Comparison of ENCODE assay signal across 13 mouse cellular contexts in the genomic region with DNA sequence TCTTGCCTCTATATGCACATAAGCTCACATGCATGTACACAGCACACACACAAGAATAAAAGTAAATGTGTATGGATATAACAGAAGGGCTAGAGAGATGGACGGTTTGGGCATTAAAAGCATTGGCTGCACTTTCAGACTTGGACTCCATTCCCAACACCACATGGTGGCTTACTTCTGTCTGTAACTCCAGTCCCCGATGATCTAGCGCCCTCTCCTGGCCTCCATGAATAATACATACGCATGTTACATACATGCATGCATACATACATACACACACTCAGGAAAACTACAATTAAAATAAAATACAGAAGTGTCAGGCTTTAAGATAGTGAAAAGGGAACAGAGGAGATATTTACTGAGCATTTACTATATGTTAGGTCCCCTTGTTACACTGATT. TPM values are rescaled to one million over a fixed set of nuclear protein-coding genes. Genes with fewer than 3 reads are reported as not detected.
DNase-seq lines count a peak whose midpoint lies in the region; ATAC-seq and TF ChIP-seq lines count a peak whose summit lies in the region.
"Had no signal": no experiment of that assay in that cellular context is flagged by ENCODE, and none has a peak within 500 bp of the region (broad histone marks: within the 10 kb centered on the region; RNA-seq: fewer than 3 reads in every experiment).

No protein-coding gene starts in this region.

- WGBS in kidney, embryonic 15.5 days: 83% methylated on average over 4 of the region's 4 CpGs
- WGBS in liver, embryonic 14.5 days (ENCODE audit: insufficient replicate concordance): 68% methylated on average over 4 of the region's 4 CpGs
- 66% methylated on average over 4 of the region's 4 CpGs for WGBS in heart, embryonic 12.5 days

- TF ChIP-seq EP300 in CH12.LX (IDR thresholded peaks at IDR 0.05; ENCODE audit: low read length) (no peak), MEL (IDR thresholded peaks at IDR 0.05; ENCODE audit: low read depth in 1 of 2, low read length in 2 of 2) (no peak)
- no peak for TF ChIP-seq EP300 in liver, embryonic 14.5 days (IDR thresholded peaks at IDR 0.05; ENCODE audit: low read depth)

- H3K27ac ChIP-seq in kidney, embryonic 15.5 days: no peak overlapping the region
- no peak overlapping the region for H3K27ac ChIP-seq in CH12.LX (ENCODE audit: insufficient read depth, low read depth)
- H3K27ac ChIP-seq in MEL (ENCODE audit: control insufficient read depth, low read depth, low read length): no peak overlapping the region
- no peak overlapping the region for H3K27ac ChIP-seq in liver, embryonic 14.5 days
- H3K27ac ChIP-seq in heart, embryonic 12.5 days (ENCODE audit: poor library complexity, severe bottlenecking): no peak overlapping the region
- H3K27ac ChIP-seq: embryonic facial prominence, embryonic 10.5 days had no signal

- DNase-seq in kidney, postnatal 10 days: peak; percentile 3
- peak; percentile 13 for DNase-seq in CH12.LX (ENCODE audit: extremely low read depth)
- peak; percentile 69 for DNase-seq in MEL (ENCODE audit: low read depth, low spot score)
- no peak for DNase-seq in liver, embryonic 14.5 days (ENCODE audit: low read depth in 3 of 3, low spot score in 3 of 3)
- DNase-seq in left cerebral cortex, adult 18-20 months (ENCODE audit: low spot score in 2 of 2): no peak
- DNase-seq in heart, postnatal 36 days: no peak
- DNase-seq: adrenal gland, postnatal 14 days; cerebellum, adult 11-12 months; lung, adult 18-20 months had no signal

- dilution Hi-C loops in CH12.LX (cut with MboI; ENCODE audit: extremely low pct_ligation_motif_present, extremely low pct_unique_long_range_greater_than_20kb, low sequenced_read_pairs): no loop called here

- peak; percentile 29 for TF ChIP-seq RAD21 in CH12.LX (IDR thresholded peaks at IDR 0.05; ENCODE audit: low read depth, low read length)
- TF ChIP-seq RAD21 in MEL (IDR thresholded peaks at IDR 0.05; ENCODE audit: low read depth, low read length): peak; percentile 55

- intact Hi-C loops in heart, postnatal 36 days (cut with DNase I): no loop called here

- H3K36me3 ChIP-seq in kidney, embryonic 15.5 days: no peaks in the 10 kb centered on the region
- no peaks in the 10 kb centered on the region for H3K36me3 ChIP-seq in CH12.LX (replicated peaks in 1 of 2; ENCODE audit: control insufficient read depth in 1 of 2, insufficient read depth in 1 of 2, low read length in 1 of 2)
- no peaks in the 10 kb centered on the region for H3K36me3 ChIP-seq in MEL (ENCODE audit: control insufficient read depth in 1 of 2, insufficient read depth in 2 of 2, low read length in 2 of 2)
- no peaks in the 10 kb centered on the region for H3K36me3 ChIP-seq in liver, embryonic 14.5 days (replicated peaks; ENCODE audit: control insufficient read depth, insufficient read depth, low read depth)
- no peaks in the 10 kb centered on the region for H3K36me3 ChIP-seq in heart, embryonic 12.5 days
- H3K36me3 ChIP-seq: embryonic facial prominence, embryonic 10.5 days had no signal

- no peak overlapping the region for H3K4me2 ChIP-seq in kidney, embryonic 15.5 days
- H3K4me2 ChIP-seq in CH12.LX (ENCODE audit: insufficient read depth, low read depth, poor library complexity, severe bottlenecking): no peak overlapping the region
- H3K4me2 ChIP-seq in liver, embryonic 14.5 days (ENCODE audit: low read depth): no peak overlapping the region
- no peak overlapping the region for H3K4me2 ChIP-seq in heart, embryonic 12.5 days
- H3K4me2 ChIP-seq: midbrain, embryonic 11.5 days had no signal

- no peak for ATAC-seq in kidney, embryonic 15.5 days (replicated peaks; ENCODE audit: low FRiP score)
- ATAC-seq in liver, embryonic 14.5 days (ENCODE audit: insufficient read depth): no peak
- no peak for ATAC-seq in heart, embryonic 12.5 days (ENCODE audit: insufficient number of reproducible peaks, low FRiP score)

- no peak overlapping the region for H3K4me3 ChIP-seq in kidney, embryonic 15.5 days (replicated peaks)
- H3K4me3 ChIP-seq in CH12.LX (replicated peaks in 1 of 3; ENCODE audit: low read depth in 2 of 3, low read length in 2 of 3, poor library complexity in 1 of 3): no peak overlapping the region
- no peak overlapping the region for H3K4me3 ChIP-seq in MEL (ENCODE audit: control insufficient read depth in 1 of 2, insufficient read depth in 1 of 2, low read depth in 2 of 2, low read length in 2 of 2)
- H3K4me3 ChIP-seq in liver, embryonic 14.5 days (ENCODE audit: insufficient read depth in 1 of 2, low read depth in 2 of 2, low read length in 2 of 2): no peak overlapping the region
- H3K4me3 ChIP-seq in heart, embryonic 12.5 days: no peak overlapping the region
- H3K4me3 ChIP-seq: embryonic facial prominence, embryonic 10.5 days had no signal

- TF ChIP-seq POLR2A in CH12.LX (IDR thresholded peaks at IDR 0.05; ENCODE audit: low read depth, low read length): no peak
- no peak for TF ChIP-seq POLR2A in MEL (IDR thresholded peaks at IDR 0.05; ENCODE audit: control insufficient read depth in 1 of 2, insufficient read depth in 1 of 2, low read depth in 1 of 2, low read length in 2 of 2, poor library complexity in 1 of 2)

- peaks cover 26% of the 10 kb centered on the region for H3K27me3 ChIP-seq in kidney, embryonic 15.5 days
- H3K27me3 ChIP-seq in CH12.LX (replicated peaks) (no peaks in the 10 kb centered on the region), MEL (ENCODE audit: control insufficient read depth in 1 of 2, insufficient read depth in 2 of 2, low read length in 2 of 2) (no peaks in the 10 kb centered on the region)
- no peaks in the 10 kb centered on the region; the same call in 1 of the 2 replicates for H3K27me3 ChIP-seq in liver, embryonic 14.5 days (ENCODE audit: control insufficient read depth, insufficient read depth, low read length)
- no peaks in the 10 kb centered on the region; the same call in 1 of the 2 replicates for H3K27me3 ChIP-seq in heart, embryonic 12.5 days (replicated peaks)

- TF ChIP-seq CTCF in CH12.LX (conservative IDR thresholded peaks at IDR 0.05 in 1 of 2, IDR thresholded peaks at IDR 0.05 in 1 of 2; ENCODE audit: low read depth in 2 of 2, low read length in 2 of 2) (peak; percentile 11 to 50; a peak in 2 of 4 replicates), MEL (IDR thresholded peaks at IDR 0.05 in 2 of 3, conservative IDR thresholded peaks at IDR 0.05 in 1 of 3; ENCODE audit: control insufficient read depth in 1 of 3, insufficient read depth in 1 of 3, low read depth in 2 of 3, low read length in 3 of 3, poor library complexity in 1 of 3, severe bottlenecking in 1 of 3) (peak; percentile 54 to 71 (median 62))
- TF ChIP-seq CTCF in liver, embryonic 14.5 days (IDR thresholded peaks at IDR 0.05; ENCODE audit: low read depth): peak; percentile 45

- H3K9ac ChIP-seq in kidney, embryonic 15.5 days: no peak overlapping the region
- H3K9ac ChIP-seq in CH12.LX (ENCODE audit: insufficient read depth, low read depth) (no peak overlapping the region), MEL (ENCODE audit: control insufficient read depth, low read depth, low read length, poor library complexity, severe bottlenecking) (no peak overlapping the region)
- no peak overlapping the region for H3K9ac ChIP-seq in liver, embryonic 14.5 days (replicated peaks)
- H3K9ac ChIP-seq in heart, embryonic 12.5 days: no peak overlapping the region

- H3K4me1 ChIP-seq in kidney, embryonic 15.5 days: no peaks in the 10 kb centered on the region
- no peaks in the 10 kb centered on the region for H3K4me1 ChIP-seq in CH12.LX (ENCODE audit: control insufficient read depth in 1 of 2, insufficient read depth in 2 of 2)
- peaks cover 0 to under 1% of the 10 kb centered on the region in 2 experiments; a peak in 1 of 4 replicates for H3K4me1 ChIP-seq in MEL (ENCODE audit: control insufficient read depth in 1 of 2, insufficient read depth in 2 of 2, low read length in 2 of 2)
- H3K4me1 ChIP-seq in liver, embryonic 14.5 days (replicated peaks; ENCODE audit: control insufficient read depth in 2 of 2, insufficient read depth in 2 of 2, low read length in 1 of 2): no peaks in the 10 kb centered on the region
- no peaks in the 10 kb centered on the region for H3K4me1 ChIP-seq in heart, embryonic 12.5 days (replicated peaks)
- H3K4me1 ChIP-seq: embryonic facial prominence, embryonic 10.5 days had no signal

- in situ Hi-C loops in CH12.LX (cut with MboI; ENCODE audit: low pct_ligation_motif_present, low pct_unique_long_range_greater_than_20kb, low sequenced_read_pairs): no loop called here

- H3K9me3 ChIP-seq in kidney, embryonic 15.5 days (replicated peaks): no peaks in the 10 kb centered on the region
- H3K9me3 ChIP-seq in CH12.LX (replicated peaks; ENCODE audit: low read length) (no peaks in the 10 kb centered on the region), MEL (replicated peaks; ENCODE audit: insufficient read depth, low read length) (no peaks in the 10 kb centered on the region)
- no peaks in the 10 kb centered on the region for H3K9me3 ChIP-seq in liver, embryonic 14.5 days (ENCODE audit: control insufficient read depth, low read length)
- H3K9me3 ChIP-seq in heart, embryonic 12.5 days (replicated peaks): no peaks in the 10 kb centered on the region
- H3K9me3 ChIP-seq: embryonic facial prominence, embryonic 10.5 days had no signal

- H3K79me2 ChIP-seq in CH12.LX (replicated peaks; ENCODE audit: control insufficient read depth, extremely low read depth, insufficient read depth, poor library complexity, severe bottlenecking) (no peaks in the 10 kb centered on the region), MEL (ENCODE audit: control insufficient read depth, insufficient read depth, low read length, poor library complexity) (no peaks in the 10 kb centered on the region)

TF ChIP-seq in CH12.LX, 34 proteins besides CTCF, POLR2A, EP300 and RAD21:
- TF ChIP-seq ZMIZ1 (IDR thresholded peaks at IDR 0.05; ENCODE audit: low read depth, low read length): no peak
- 0 out of 2 replicates have a peak, but pooled peaks have one; percentile 6 for TF ChIP-seq SMC3 (IDR thresholded peaks at IDR 0.05; ENCODE audit: low read depth, low read length)

TF ChIP-seq in MEL, 35 proteins besides CTCF, POLR2A, EP300 and RAD21 (continues in another document):
- no peak for TF ChIP-seq ZNF384 (IDR thresholded peaks at IDR 0.05; ENCODE audit: low read depth, low read length)
- no peak for TF ChIP-seq TBP (IDR thresholded peaks at IDR 0.05; ENCODE audit: low read depth, low read length)
- no peak for TF ChIP-seq MYB (IDR thresholded peaks at IDR 0.05; ENCODE audit: low read depth, low read length)

RNA-seq across cellular contexts. Expression of a gene that starts 30.2 kb away (rescaled TPM):
- polyA plus RNA-seq in kidney, embryonic 15.5 days (2015; fragmentation: Nextera tagmentation; extraction: Ambion mirVana): 3.7 and 4.1 TPM in 2 replicates
- total RNA-seq in CH12.LX (2012; rRNA removed) (0.84 and 1.4 TPM in 2 replicates), CH12.LX (2014; rRNA removed) (0.20 and 0.24 TPM in 2 replicates), MEL (2012; rRNA removed) (7.6 TPM in 2 replicates)
- polyA plus RNA-seq in CH12.LX (2012; ENCODE audit: insufficient read length, low read depth) (0.53 and 0.67 TPM in 2 replicates), MEL (2012; ENCODE audit: insufficient read depth in 1 of 2, insufficient read length in 2 of 2, low read depth in 1 of 2, low replicate concordance in 2 of 2, missing spikeins in 1 of 2) (10 to 100 TPM; 12.5 to 35.3 TPM)
- 0.42 and 0.48 TPM in 2 replicates for polyA plus RNA-seq in liver, embryonic 14.5 days (2012; rRNA removed)
- 0.76 TPM in 2 replicates for polyA plus RNA-seq in liver, embryonic 14.5 days (2014; fragmentation: Nextera tagmentation; extraction: Ambion mirVana)
- total RNA-seq in left cerebral cortex, adult 18-20 months (2021): 10 to 100 TPM; 42.5 to 44.1 TPM
- 4.6 and 5.3 TPM in 2 replicates for polyA plus RNA-seq in heart, embryonic 12.5 days (2016; fragmentation: Nextera tagmentation; extraction: Ambion mirVana)
- 10 to 100 TPM; 12.4 to 14.3 TPM for total RNA-seq in heart, postnatal 36 days (2021)

Comparison
In these comparisons a context has a peak if more than half of its experiments do, and no peak if none do; other contexts are left out.
1. DNase-seq: peak in kidney, postnatal 10 days (single experiment), CH12.LX (single experiment) and MEL (single experiment); none in liver, embryonic 14.5 days (0 of 3), left cerebral cortex, adult 18-20 months (0 of 2) and heart, postnatal 36 days (0 of 2).
2. Peak in every context shown above with its lines, with median percentiles within 50 percentile points of each other: CTCF ChIP-seq.